Mouse (Mus musculus) lung, embryonic 14.5 days (tissue): Measurements from ENCODE around the gene Olfr221. TPM values are rescaled to one million over a fixed set of nuclear protein-coding genes. Genes with fewer than 3 reads are reported as not detected.
A peak's percentile ranks its signal among the peaks of the same experiment; 100 is the strongest.

Experiments
- ATAC-seq: fragments of 200-750 bp; cut with Nextera tagmentation; 2 replicates; pipeline ENCODE4 v1.8.0; 2017; ENCODE audit warnings: mild to moderate bottlenecking, moderate TSS enrichment, moderate library complexity; ENCODE audit not compliant: insufficient read depth
- DNase-seq: peaks from one replicate; pipeline ENCODE4 v3.0.0-alpha.2; 2015
- H3K27ac ChIP-seq: fragments of 300-500 bp; sonication (generic); 2 replicates; pipeline ENCODE4 v1.5.1; 2014; ENCODE audit warnings: low read depth, mild to moderate bottlenecking, moderate library complexity
- H3K27me3 ChIP-seq: fragments of 300-500 bp; sonication (generic); 2 replicates; pipeline ENCODE4 v1.6.1; 2014; ENCODE audit warnings: low read length, control low read depth; ENCODE audit not compliant: insufficient read depth
- H3K36me3 ChIP-seq: fragments of 300-500 bp; sonication (generic); 2 replicates; pipeline ENCODE4 v1.6.1; 2014; ENCODE audit warnings: control low read depth; ENCODE audit not compliant: insufficient read depth
- H3K4me1 ChIP-seq: fragments of 300-500 bp; sonication (generic); 2 replicates; pipeline ENCODE4 v1.6.1; 2014; ENCODE audit warnings: antibody characterized with exemption, control low read depth; ENCODE audit not compliant: insufficient read depth
- H3K4me2 ChIP-seq: fragments of 300-500 bp; sonication (generic); 2 replicates; pipeline ENCODE4 v1.6.1; 2014; ENCODE audit warnings: mild to moderate bottlenecking
- H3K4me3 ChIP-seq: fragments of 300-500 bp; sonication (generic); 2 replicates; pipeline ENCODE4 v1.5.1; 2014; ENCODE audit warnings: low read depth, low read length
- H3K9ac ChIP-seq: fragments of 300-500 bp; sonication (generic); 2 replicates; pipeline ENCODE4 v1.6.1; 2014
- H3K9me3 ChIP-seq: fragments of 300-500 bp; sonication (generic); 2 replicates; pipeline ENCODE4 v1.6.1; 2016; ENCODE audit warnings: low read depth, low read length, control low read depth
- CTCF ChIP-seq: IDR thresholded peaks from 2 replicates; pipeline ENCODE4 v1.5.1; 2016; ENCODE audit warnings: antibody characterized with exemption, low read depth
- WGBS: fragments of 180-500 bp; shearing (Covaris S2); extraction: QIAGEN DNeasy Blood & Tissue Kit; methylation state at CpG from one replicate; pipeline ENCODE4 v1.1.7; 2014; 5-methylcytosine and 5-hydroxymethylcytosine counted together
- polyA plus RNA-seq: library from polyadenylated mRNA; unstranded; fragments of >200 nt; fragmentation: Nextera tagmentation; extraction: Ambion mirVana; gene quantifications from 2 replicates; pipeline ENCODE4 v1.2.1, GENCODE M21; 2014

Gene Olfr221
- polyA plus RNA-seq, 1 experiment from 2014 or later: not detected

- H3K4me2 ChIP-seq: peak overlapping the region; percentile 52; the same call in 1 of the 2 replicates
Observed at GRCm38 (mm10) chr14:52009841-52010240, 32.4 kb downstream of the Olfr221 start.

GRCm38 (mm10) chr14:52009361-52009760 is 32.9 kb downstream of the Olfr221 start:
- no peaks in the 10 kb centered on the region for H3K9me3 ChIP-seq
- TF ChIP-seq CTCF: no peak
- 0 out of 2 replicates have a peak, but pooled peaks have one; percentile 0 for ATAC-seq
- peaks cover 12% of the 10 kb centered on the region for H3K4me1 ChIP-seq
- WGBS: 59% methylated on average over 26 of the region's 26 CpGs
- H3K36me3 ChIP-seq: peaks cover 47% of the 10 kb centered on the region
- no peak overlapping the region for H3K27ac ChIP-seq
- no peak overlapping the region for H3K4me3 ChIP-seq
- no peak for DNase-seq
- no peaks in the 10 kb centered on the region for H3K27me3 ChIP-seq
- H3K4me2 ChIP-seq: peak overlapping the region; percentile 29; the same call in 1 of the 2 replicates
- H3K9ac ChIP-seq: no peak overlapping the region

More at GRCm38 (mm10) chr14:52009841-52010240, 32.4 kb downstream of the Olfr221 start:
- Histone ChIP-seq H3K27me3 (no peaks in the 10 kb centered on the region), H3K4me3 (no peak overlapping the region), H3K9me3 (no peaks in the 10 kb centered on the region), H3K4me1 (peaks cover 12% of the 10 kb centered on the region), H3K9ac (no peak overlapping the region), H3K36me3 (peaks cover 42% of the 10 kb centered on the region), H3K27ac (peak overlapping the region; percentile 42; the same call in 1 of the 2 replicates)
- ATAC-seq: no peak
- no peak for DNase-seq
- 66% methylated on average over 6 of the region's 6 CpGs for WGBS
- no peak for TF ChIP-seq CTCF

- H3K4me2 ChIP-seq: peak overlapping the region; percentile 29; the same call in 1 of the 2 replicates
- peak; percentile 93 for DNase-seq
Observed at GRCm38 (mm10) chr14:52008321-52009203, 33.7 kb downstream of the Olfr221 start.

DNA sequence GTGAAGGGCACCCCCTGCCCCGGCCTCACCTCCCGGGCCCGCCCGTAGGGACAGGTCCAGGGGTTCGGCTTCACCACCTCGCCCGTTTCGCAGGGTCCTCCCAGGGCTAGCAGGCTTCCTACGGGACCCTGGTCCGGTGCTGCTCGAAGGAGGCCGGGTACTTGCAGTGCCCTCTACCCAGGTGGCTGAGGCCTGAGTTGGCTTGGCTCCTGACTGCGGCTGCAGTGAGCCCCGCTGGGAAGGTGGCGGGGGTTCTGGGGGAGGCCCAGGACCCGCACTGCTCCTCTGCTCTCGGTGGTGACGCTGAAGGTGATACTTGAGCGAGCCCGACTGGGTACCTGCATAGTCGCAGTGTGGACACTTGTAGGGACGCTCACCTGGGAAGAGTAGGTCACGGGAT is 35.5 kb downstream of the Olfr221 start:
- ATAC-seq (no peak), DNase-seq (no peak)
- Histone ChIP-seq H3K9me3 (no peaks in the 10 kb centered on the region), H3K9ac (no peak overlapping the region), H3K4me3 (no peak overlapping the region), H3K27me3 (no peaks in the 10 kb centered on the region), H3K36me3 (peaks cover 73% of the 10 kb centered on the region), H3K4me2 (no peak overlapping the region), H3K4me1 (peaks cover 12% of the 10 kb centered on the region), H3K27ac (no peak overlapping the region)
- 91% methylated on average over 23 of the region's 23 CpGs for WGBS
- TF ChIP-seq CTCF: no peak

More at GRCm38 (mm10) chr14:52008321-52009203, 33.7 kb downstream of the Olfr221 start:
- Histone ChIP-seq H3K27me3 (no peaks in the 10 kb centered on the region), H3K9ac (no peak overlapping the region), H3K27ac (no peak overlapping the region), H3K36me3 (peaks cover 55% of the 10 kb centered on the region), H3K4me1 (peaks cover 12% of the 10 kb centered on the region), H3K4me3 (no peak overlapping the region), H3K9me3 (no peaks in the 10 kb centered on the region)
- TF ChIP-seq CTCF: peak; percentile 100
- peak; percentile 59 for ATAC-seq
- WGBS: 51% methylated on average over 38 of the region's 38 CpGs

DNA sequence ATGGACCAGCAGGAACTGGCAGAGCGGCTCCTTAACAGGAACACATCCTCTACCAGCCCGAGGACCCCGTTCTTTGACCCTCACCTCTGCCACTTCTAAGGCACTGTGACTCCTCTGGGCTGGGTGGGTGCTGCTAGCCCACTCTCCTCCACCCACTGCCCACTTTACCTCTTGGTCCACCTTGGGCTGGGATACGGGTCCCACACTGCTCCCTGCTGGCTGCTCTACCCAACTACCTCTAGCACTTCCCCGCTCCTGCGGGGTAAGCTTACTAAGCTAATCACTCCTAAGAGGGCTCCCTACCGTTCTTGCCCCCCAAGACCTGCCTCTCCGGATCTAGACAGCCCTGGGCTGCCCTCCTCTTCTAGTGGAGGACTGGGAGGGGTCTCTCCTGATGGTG is 36.0 kb downstream of the Olfr221 start:
- DNase-seq (no peak), ATAC-seq (no peak)
- 73% methylated on average over 8 of the region's 8 CpGs for WGBS
- Histone ChIP-seq H3K9ac (no peak overlapping the region), H3K4me3 (no peak overlapping the region), H3K27me3 (no peaks in the 10 kb centered on the region), H3K36me3 (peaks cover 77% of the 10 kb centered on the region), H3K27ac (no peak overlapping the region), H3K4me2 (no peak overlapping the region), H3K9me3 (no peaks in the 10 kb centered on the region), H3K4me1 (peaks cover 12% of the 10 kb centered on the region)
- TF ChIP-seq CTCF: peak; percentile 29; the same call in 1 of the 2 replicates

- no peak for TF ChIP-seq CTCF
- WGBS: 80% methylated on average over 6 of the region's 6 CpGs
- no peak overlapping the region for H3K9ac ChIP-seq
- DNase-seq (no peak), ATAC-seq (no peak)
- peaks cover 9% of the 10 kb centered on the region for H3K4me1 ChIP-seq
- H3K27me3 ChIP-seq: no peaks in the 10 kb centered on the region
- no peak overlapping the region for H3K27ac ChIP-seq
- no peaks in the 10 kb centered on the region for H3K9me3 ChIP-seq
- H3K4me2 ChIP-seq: no peak overlapping the region
- no peak overlapping the region for H3K4me3 ChIP-seq
- H3K36me3 ChIP-seq: peaks cover 83% of the 10 kb centered on the region
Observed at GRCm38 (mm10) chr14:52005616-52006015, 36.6 kb downstream of the Olfr221 start.

- Histone ChIP-seq H3K36me3 (peaks cover 88% of the 10 kb centered on the region), H3K27ac (no peak overlapping the region), H3K4me1 (peaks cover 5% of the 10 kb centered on the region), H3K4me3 (no peak overlapping the region), H3K9ac (no peak overlapping the region), H3K9me3 (no peaks in the 10 kb centered on the region), H3K4me2 (no peak overlapping the region), H3K27me3 (no peaks in the 10 kb centered on the region)
- WGBS: 73% methylated on average over 7 of the region's 7 CpGs
- DNase-seq (no peak), ATAC-seq (no peak)
- no peak for TF ChIP-seq CTCF
Observed at GRCm38 (mm10) chr14:52005141-52005540, 37.1 kb downstream of the Olfr221 start.
